Mouse (Mus musculus): ENCODE data around the gene Tmem178.
A peak's percentile ranks its signal among the peaks of the same experiment; 100 is the strongest.

Gene Tmem178

GRCm38 (mm10) chr17:80944530-80945198, at the start of gene Tmem178:
Tmem178 (plus strand) TSS chr17:80944632.
- DNase-seq (ENCODE audit: low spot score) = no peak

GRCm38 (mm10) chr17:80896481-80896880, 48.0 kb upstream of the Tmem178 start:
- DNase-seq (ENCODE audit: low spot score) = no peak

GRCm38 (mm10) chr17:80897709-80898440, 46.6 kb upstream of the Tmem178 start:
- no peak for DNase-seq (ENCODE audit: low spot score)

GRCm38 (mm10) chr17:80899513-80900199, 44.8 kb upstream of the Tmem178 start:
- peak; percentile 52 for DNase-seq (ENCODE audit: low spot score)

GRCm38 (mm10) chr17:80900200-80900520, 44.3 kb upstream of the Tmem178 start:
- no peak for DNase-seq (ENCODE audit: low spot score)

GRCm38 (mm10) chr17:80901885-80902284, 42.5 kb upstream of the Tmem178 start:
- DNase-seq (ENCODE audit: low spot score) = no peak

GRCm38 (mm10) chr17:80903121-80903875, 41.1 kb upstream of the Tmem178 start:
- no peak for DNase-seq (ENCODE audit: low spot score)

GRCm38 (mm10) chr17:80904061-80904460, 40.4 kb upstream of the Tmem178 start:
- no peak for DNase-seq (ENCODE audit: low spot score)

- no peak for DNase-seq (ENCODE audit: low spot score)
These were observed 28.8 kb upstream of the Tmem178 start for GRCm38 (mm10) chr17:80915666-80916065.

GRCm38 (mm10) chr17:80919261-80919660, 25.2 kb upstream of the Tmem178 start:
- DNase-seq (ENCODE audit: low spot score) = no peak

GRCm38 (mm10) chr17:80921286-80922134, 22.9 kb upstream of the Tmem178 start:
- peak; percentile 80 for DNase-seq (ENCODE audit: low spot score)

GRCm38 (mm10) chr17:80925554-80925953, 18.9 kb upstream of the Tmem178 start:
- DNase-seq (ENCODE audit: low spot score) = no peak

- no peak for DNase-seq (ENCODE audit: low spot score)
These were observed 17.3 kb upstream of the Tmem178 start for GRCm38 (mm10) chr17:80927151-80927550.

GRCm38 (mm10) chr17:80932716-80933115, 11.7 kb upstream of the Tmem178 start:
- no peak for DNase-seq (ENCODE audit: low spot score)

GRCm38 (mm10) chr17:80933401-80934029, 10.9 kb upstream of the Tmem178 start:
- no peak for DNase-seq (ENCODE audit: low spot score)

- no peak for DNase-seq (ENCODE audit: low spot score)
These were observed 8.5 kb upstream of the Tmem178 start for GRCm38 (mm10) chr17:80935807-80936519.

- DNase-seq (ENCODE audit: low spot score) = no peak
These were observed 7.9 kb upstream of the Tmem178 start for GRCm38 (mm10) chr17:80936521-80936920.

GRCm38 (mm10) chr17:80939833-80940232, 4.6 kb upstream of the Tmem178 start:
- no peak for DNase-seq (ENCODE audit: low spot score)

GRCm38 (mm10) chr17:80941857-80942256, 2.6 kb upstream of the Tmem178 start:
- DNase-seq (ENCODE audit: low spot score) = no peak

- no peak for DNase-seq (ENCODE audit: low spot score)
These were observed 450 bp upstream of the Tmem178 start for GRCm38 (mm10) chr17:80943835-80944529.
